Mouse (Mus musculus): ENCODE measurements around the gene Gdap2.

DNA sequence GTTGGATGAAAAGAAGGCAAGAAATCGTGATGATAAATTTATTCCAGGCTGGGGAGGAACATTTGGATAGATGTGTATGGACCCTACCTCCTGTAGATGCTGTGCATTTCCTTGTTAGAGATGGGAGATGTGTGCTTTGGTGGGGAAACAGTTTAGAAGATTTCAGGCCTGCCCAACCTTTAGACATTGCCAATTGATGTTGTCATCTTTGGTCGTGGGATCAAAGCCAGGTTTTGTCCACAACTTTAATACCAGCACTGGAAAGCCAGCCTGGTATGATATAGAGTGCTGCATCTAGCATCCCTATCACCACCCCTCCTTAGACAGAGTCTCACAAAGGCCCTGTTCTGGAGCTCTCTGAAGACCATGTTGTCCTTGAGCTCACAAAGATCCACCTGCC, 1.4 kb downstream of the Gdap2 start:
- TF ChIP-seq USF1 (IDR thresholded peaks at IDR 0.05; ENCODE audit: low read depth) = no peak
- TF ChIP-seq MYOD1 (IDR thresholded peaks at IDR 0.05; ENCODE audit: control insufficient read depth in 1 of 3, insufficient read length in 2 of 3, low read depth in 2 of 3) = no peak
- no peak for TF ChIP-seq TCF12 (IDR thresholded peaks at IDR 0.05; ENCODE audit: insufficient read depth, poor library complexity, severe bottlenecking)
- no peak for TF ChIP-seq POLR2A (IDR thresholded peaks at IDR 0.05; ENCODE audit: insufficient read length, low read depth)
- TF ChIP-seq POLR2AphosphoS2 (IDR thresholded peaks at IDR 0.05; ENCODE audit: insufficient read length, low read depth) = no peak
- no peak for TF ChIP-seq MAX (IDR thresholded peaks at IDR 0.05; ENCODE audit: low read depth)
- no peak for TF ChIP-seq MYOG (IDR thresholded peaks at IDR 0.05; ENCODE audit: control insufficient read depth in 1 of 3, insufficient read depth in 1 of 3, insufficient read length in 2 of 3, low read depth in 2 of 3)
- no peak for TF ChIP-seq CEBPB (IDR thresholded peaks at IDR 0.05; ENCODE audit: insufficient read depth, poor library complexity, severe bottlenecking)
- no peak for TF ChIP-seq TCF3 (IDR thresholded peaks at IDR 0.05; ENCODE audit: insufficient read length, low read depth)
- no peak for TF ChIP-seq E2F4 (IDR thresholded peaks at IDR 0.05; ENCODE audit: insufficient read depth)
